Mouse (Mus musculus) mesoderm, embryonic 11.5 days (tissue): ENCODE data around the gene Sardh.
A peak's percentile ranks its signal among the peaks of the same experiment; 100 is the strongest.

Source experiments
- DNase-seq: peaks from one replicate; pipeline ENCODE4 v3.0.0-alpha.2; 2012; ENCODE audit warnings: low read depth, low spot score

Gene Sardh

DNA sequence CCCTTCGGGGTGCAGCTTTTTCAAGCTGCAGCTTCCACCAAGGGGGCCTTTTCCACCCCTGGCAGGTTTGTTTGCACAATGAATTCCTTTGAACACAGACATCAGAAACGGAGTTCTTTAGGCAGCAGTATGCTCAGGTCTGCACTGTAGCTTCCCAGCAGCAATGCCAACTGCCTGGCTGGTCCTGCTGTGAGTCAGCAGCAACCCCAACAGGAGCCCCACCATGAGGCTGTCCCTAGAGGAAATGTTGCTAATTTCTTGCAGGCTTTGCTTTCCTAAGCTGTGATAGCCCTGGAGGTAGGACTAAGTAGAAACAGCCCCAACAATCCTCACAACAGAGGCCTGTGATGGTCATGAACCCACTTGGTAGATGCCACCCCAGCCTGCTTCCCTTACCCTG is 81.1 kb downstream of the Sardh start:
- no peak for DNase-seq

DNA sequence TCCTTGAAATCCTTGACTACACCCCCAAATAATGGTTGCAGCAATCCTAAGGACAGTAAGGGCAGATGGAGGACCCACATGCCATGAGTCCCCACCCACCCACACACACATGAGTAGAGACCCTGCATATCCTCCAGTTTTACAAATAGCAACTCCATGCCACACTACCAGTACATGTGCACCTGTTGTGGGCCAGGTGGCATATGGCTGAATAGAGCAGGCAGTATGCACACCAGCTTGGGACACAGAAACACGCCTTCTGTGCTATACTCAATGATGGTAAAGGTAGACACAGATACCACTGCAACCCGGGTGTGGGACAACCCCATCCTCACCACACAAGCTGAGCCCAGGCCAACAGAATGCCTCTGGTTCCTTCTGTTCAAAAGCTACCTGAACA is 82.1 kb downstream of the Sardh start:
- DNase-seq: no peak

DNA sequence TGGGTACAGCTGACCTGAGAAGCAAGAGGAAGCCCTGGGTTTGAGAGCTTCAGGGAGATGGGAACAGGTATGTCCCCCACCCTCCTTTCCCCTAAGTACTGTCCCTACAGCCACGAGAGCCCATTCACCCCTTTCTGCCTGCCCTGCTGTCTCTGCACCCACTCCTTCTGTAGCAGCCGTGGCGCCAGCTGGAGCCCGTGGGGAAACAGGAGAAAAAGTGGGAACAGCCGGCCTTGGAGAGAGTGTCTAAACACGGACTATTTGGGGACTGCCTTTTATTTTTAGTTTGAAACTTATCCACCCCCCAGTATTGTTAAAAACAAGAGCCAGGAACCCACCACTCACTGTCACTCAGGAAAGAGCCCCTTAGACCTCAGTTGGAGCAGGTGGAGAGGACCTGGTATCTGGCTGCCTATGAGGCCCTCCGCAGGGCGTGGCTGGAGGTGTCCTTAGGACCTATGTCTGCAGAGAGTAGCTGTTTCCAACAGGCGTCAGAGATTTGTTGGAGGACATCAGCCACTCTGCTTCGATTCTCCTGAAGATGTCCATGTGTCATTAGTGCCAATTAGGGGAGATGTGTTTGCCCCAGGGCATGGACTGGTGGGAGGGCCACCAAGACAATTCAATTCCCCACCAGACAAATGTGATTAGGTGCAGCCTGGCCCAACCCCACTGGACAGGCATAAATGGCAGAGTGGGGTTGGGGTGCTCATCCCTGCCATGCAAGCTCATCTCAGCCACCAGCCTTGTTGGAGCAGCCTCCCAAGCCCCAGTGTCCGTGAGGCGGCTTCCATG is 83.1 kb downstream of the Sardh start, which contains the start of gene Dbh:
Gene Dbh, plus strand, starts transcription at position 438 of the 795 bp plus-strand sequence.
- no peak for DNase-seq

DNA sequence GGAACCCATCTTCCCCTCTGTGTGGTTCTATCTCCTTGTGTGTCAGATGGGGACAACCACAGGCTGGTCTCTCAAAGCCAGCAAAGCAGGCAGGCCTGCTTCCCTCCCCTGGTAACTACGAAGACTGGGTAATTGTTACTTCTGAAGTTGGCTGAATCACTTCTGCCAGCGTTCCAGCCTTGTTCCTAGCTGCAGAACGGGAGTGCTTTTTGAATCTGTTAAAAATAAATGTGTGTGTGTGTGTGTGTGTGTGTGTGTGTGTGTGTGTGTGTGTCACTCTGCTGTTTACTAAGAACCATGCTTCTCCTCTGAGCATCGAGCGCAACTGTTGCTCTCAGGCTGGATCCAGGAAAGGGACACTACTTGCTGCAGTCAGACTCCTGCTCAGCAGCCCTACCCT is 84.3 kb downstream of the Sardh start:
- no peak for DNase-seq

DNA sequence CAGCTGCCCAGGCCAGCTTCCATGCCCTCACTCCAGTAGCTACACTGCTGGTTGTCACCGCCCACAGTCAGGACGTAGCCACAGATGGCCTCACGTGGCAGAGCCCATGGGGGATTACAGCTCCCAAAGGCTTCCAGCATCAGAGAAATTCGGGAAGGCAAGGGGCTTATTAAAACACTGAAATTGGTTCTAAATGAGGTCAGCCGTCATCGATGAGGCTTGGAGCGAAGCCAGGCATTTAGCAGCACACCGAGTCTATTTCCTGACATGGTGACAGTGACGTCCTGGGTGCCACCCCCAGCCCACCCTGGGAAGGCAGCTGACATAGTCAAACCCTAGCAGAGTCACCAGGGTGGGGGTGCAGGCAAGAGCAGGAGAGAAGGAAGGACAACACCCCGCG is 85.5 kb downstream of the Sardh start:
- DNase-seq: no peak

DNA sequence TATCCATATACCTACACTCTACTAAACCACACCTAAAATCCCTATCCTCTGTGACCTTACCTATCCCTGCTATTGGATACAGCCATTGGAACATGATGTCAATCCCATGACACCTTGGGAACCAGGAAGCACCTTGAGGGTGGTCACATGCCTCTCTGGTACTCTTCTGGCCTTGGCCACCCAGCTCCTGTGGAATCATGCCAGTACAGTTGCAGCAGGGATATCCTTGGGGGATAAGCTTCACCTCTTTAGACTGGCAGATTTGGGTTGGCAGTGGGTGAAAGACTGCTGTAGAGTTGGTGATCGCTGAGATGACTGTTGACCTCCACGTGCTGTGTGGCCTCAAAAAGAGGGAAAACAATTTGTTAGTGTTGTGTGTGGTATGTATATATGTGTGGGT is 86.6 kb downstream of the Sardh start:
- no peak for DNase-seq

DNA sequence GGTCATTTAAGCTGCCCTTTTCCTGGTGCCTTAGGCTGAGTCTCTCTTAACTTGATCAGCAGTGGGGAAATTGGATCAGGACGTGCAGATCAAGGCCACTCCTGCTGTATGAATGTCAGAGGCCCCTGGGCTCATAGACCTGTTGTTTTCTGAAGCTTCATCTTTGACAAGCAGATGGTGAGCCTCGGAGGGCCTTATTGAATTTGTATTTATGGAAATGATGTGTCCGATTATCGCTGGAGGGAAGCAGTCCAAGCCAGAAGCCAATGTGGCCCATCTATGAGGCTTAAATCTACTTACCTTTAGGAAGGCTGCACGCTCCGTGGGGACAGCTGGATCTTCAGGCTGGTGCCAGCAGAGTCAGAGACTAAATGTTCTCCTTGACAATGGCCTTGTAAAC is 91.5 kb downstream of the Sardh start:
- DNase-seq: no peak

DNA sequence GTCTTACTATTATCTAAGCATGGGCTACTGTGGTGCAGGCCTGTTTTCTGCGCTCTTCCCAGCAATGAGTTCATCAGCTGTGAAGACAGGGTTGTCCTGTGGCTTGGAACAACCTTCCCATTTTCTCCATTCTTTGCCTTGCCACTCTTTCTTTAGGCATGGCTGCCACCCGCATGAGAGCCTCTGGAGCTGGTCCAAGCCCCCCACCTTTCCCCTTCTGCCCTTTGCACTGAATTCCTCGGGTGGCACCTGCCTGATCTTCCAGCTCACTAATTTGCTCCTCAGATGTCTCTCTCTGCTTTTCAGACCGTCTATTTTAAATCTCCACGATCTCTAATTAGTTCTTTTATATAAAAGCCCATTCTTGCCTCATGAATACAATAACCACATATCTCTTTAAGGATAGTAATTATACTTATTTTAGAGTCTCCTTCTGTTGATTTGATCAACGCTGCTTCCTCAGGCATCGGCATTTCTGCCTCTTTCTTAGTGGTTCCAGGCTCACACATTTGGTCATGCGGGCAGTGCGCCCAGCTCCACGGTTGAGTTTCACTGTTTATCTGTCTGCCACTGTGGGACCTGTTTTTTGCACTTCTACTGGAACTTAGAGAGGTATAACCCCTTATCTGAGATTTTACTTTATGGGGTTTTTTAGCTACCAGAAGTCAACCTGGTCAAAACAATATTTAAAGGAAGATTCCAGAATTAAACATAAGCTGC is 93.5 kb downstream of the Sardh start:
- no peak for DNase-seq

DNA sequence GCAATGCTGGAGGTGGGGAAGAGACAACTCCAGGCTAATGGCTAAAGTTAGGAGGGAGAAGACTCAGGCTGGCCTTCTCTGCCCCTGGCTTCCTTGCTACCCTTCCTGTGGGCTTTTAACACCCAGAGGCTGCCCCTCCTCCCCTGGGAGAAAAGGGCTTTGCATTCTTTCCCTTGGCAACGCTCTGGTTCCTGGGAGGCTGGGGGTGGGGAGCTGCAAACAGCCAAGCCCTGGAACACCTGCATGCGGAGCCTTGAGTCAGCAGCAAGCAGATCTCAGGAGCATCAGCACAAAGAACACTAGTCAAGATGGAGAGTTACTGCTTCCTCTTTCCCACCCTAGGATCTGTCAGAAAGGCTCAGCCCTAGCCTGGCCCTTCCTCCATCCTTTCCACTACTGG is 98.7 kb downstream of the Sardh start:
- DNase-seq: no peak

DNA sequence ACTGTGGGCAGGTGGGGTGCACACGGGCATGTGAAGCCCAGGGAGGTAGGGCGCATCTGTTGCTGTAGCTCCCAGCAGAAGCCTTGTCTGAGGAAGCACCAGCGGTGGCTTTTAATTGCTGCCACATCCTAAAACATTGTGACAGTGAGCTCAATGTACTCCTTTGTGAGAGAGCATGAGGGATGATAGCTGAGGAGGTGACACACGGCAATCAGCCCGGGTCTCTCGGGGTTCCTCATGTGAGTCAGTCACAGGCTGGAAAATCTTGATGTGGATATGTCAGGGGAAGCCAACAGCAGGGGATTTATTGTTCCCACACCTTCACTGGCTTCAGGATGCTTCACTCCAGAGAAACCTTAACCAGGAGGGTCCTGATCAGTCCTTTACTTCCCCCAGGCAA is 101.3 kb downstream of the Sardh start:
- DNase-seq: no peak

DNA sequence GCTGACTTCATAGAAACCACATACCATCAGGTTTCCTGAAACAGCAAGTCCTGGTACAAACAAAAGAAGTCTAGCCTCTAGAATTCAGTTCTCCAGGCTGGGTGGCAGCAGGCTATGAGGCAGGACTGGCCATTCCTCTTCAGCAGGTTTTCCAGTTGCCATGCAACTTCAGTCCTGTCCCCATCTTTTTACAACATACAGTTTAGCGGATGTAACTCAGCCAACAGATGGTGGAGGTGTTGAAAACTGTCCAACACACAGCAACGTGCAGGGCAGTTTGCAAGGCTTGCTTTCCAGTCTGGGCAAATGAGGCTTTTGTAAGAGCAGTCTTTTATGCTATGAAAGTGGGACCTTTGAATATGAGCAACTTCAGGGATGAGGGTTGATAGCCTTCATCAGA is 103.2 kb downstream of the Sardh start:
- DNase-seq: no peak

DNA sequence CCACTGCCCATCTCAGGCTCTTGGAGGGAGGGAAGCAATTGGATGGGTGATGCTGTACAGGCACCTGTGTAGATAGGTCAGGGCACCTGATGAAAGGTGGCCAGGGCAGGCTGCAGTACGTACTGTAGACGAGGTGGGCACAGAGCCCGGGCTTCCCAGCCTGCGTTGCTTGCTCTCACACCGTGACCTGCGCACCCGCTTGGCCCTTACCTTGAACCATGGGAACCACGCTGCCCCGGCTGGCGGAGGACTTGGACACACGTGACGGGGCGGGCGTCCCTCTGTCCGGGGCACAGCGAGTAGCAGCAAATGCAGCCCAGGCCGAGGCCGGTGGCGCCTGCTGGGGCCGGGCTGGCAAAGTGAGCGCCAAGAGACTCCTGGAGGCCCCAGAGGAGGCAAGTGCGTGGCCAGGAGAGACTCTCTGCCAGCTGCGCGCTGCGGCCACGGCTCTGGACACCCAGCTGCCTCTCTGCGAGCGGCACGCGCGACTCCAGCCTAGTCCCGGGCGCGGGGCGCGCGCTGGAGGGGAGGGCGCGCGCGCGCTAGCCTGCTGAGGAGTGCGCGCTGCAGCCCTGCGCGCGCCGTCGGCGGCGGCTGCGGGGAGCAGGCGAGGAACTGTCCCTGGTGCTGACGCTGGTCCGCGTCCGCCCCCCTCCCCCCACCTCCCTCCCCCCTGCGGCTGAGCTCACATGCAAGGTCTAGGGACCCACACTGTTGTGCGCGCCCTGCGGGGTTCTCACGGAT is 106.0 kb downstream of the Sardh start, which contains the start of gene Fam163b:
Gene Fam163b, minus strand, starts transcription at position 542 of the 744 bp plus-strand sequence.
- peak; percentile 86 for DNase-seq
